Mouse (Mus musculus) embryonic facial prominence, embryonic 11.5 days (tissue): ENCODE measurements around the gene Mtap. TPM values are rescaled to one million over a fixed set of nuclear protein-coding genes. Genes with fewer than 3 reads are reported as not detected.

Experiments
- ATAC-seq: fragments of 200-750 bp; cut with Nextera tagmentation; replicated peaks from 2 replicates; pipeline ENCODE4 v1.8.0; 2017; ENCODE audit warnings: low read depth; ENCODE audit not compliant: insufficient number of reproducible peaks, low FRiP score, low TSS enrichment
- DNase-seq: peaks from one replicate; pipeline ENCODE4 v3.0.0-alpha.2; 2015; ENCODE audit warnings: low spot score
- H3K27ac ChIP-seq: fragments of 300-500 bp; sonication (generic); replicated peaks from 2 replicates; pipeline ENCODE4 v1.5.1; 2014; ENCODE audit warnings: mild to moderate bottlenecking, low read depth, low read length, control low read depth
- H3K27me3 ChIP-seq: fragments of 300-500 bp; sonication (generic); 2 replicates; pipeline ENCODE4 v1.6.1; 2014; ENCODE audit warnings: mild to moderate bottlenecking, low read length, moderate library complexity, mixed read lengths; ENCODE audit not compliant: control insufficient read depth, insufficient read depth
- H3K36me3 ChIP-seq: fragments of 300-500 bp; sonication (generic); replicated peaks from 2 replicates; pipeline ENCODE4 v1.6.1; 2014; ENCODE audit warnings: low read depth, mild to moderate bottlenecking, low read length, moderate library complexity, mixed read lengths; ENCODE audit not compliant: control insufficient read depth, insufficient read depth
- H3K4me1 ChIP-seq: fragments of 300-500 bp; sonication (generic); 2 replicates; pipeline ENCODE4 v1.6.1; 2014; ENCODE audit warnings: low read length, mixed read lengths; ENCODE audit not compliant: control insufficient read depth, insufficient read depth
- H3K4me2 ChIP-seq: fragments of 300-500 bp; sonication (generic); 2 replicates; pipeline ENCODE4 v1.6.1; 2014; ENCODE audit warnings: low read depth, mild to moderate bottlenecking, control low read depth, low read length, moderate library complexity
- H3K4me3 ChIP-seq: fragments of 300-500 bp; sonication (generic); 2 replicates; pipeline ENCODE4 v1.5.1; 2014; ENCODE audit warnings: low read depth, low read length, control low read depth
- H3K9ac ChIP-seq: fragments of 300-500 bp; sonication (generic); replicated peaks from 2 replicates; pipeline ENCODE4 v1.6.1; 2014; ENCODE audit warnings: mild to moderate bottlenecking, control low read depth, low read length
- H3K9me3 ChIP-seq: fragments of 300-500 bp; sonication (generic); replicated peaks from 2 replicates; pipeline ENCODE4 v1.6.1; 2016; ENCODE audit warnings: mild to moderate bottlenecking, low read length, inconsistent platforms, mixed read lengths; ENCODE audit not compliant: control insufficient read depth
- WGBS: fragments of 180-500 bp; shearing (Covaris S2); extraction: QIAGEN DNeasy Blood & Tissue Kit; methylation state at CpG from one replicate; pipeline ENCODE4 v1.1.7; 2014; 5-methylcytosine and 5-hydroxymethylcytosine counted together
- polyA plus RNA-seq: library from polyadenylated mRNA; unstranded; fragments of >200 nt; fragmentation: Nextera tagmentation; extraction: Ambion mirVana; gene quantifications from 2 replicates; pipeline ENCODE4 v1.2.1, GENCODE M21; 2014

The Mtap gene
- polyA plus RNA-seq, 1 experiment from 2014 or later: 143 TPM

DNA sequence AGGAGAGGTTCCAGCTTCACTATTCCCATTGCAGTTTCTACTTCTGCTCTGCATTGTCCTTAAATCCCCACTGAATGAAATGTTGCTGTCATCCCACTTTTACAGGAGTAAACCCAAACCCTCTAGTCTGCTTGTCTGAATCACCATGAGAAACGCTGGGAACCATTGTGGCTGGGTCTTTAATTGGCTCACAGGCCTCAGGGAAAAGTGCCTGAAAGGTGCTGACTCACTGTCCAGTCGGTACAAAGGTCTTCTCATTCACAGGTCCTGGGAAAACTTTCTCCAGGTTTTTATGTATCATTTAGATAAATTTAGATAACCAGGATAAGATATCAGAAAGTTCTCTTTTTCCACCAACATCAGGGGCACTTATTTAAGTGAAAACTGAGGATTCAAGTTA lies 31.4 kb upstream of the Mtap start:
- H3K4me1 ChIP-seq: no peaks in the 10 kb centered on the region
- H3K27me3 ChIP-seq: no peaks in the 10 kb centered on the region
- no peak overlapping the region for H3K9ac ChIP-seq
- H3K4me2 ChIP-seq: no peak overlapping the region
- DNase-seq (no peak), ATAC-seq (no peak)
- 43% methylated on average over 2 of the region's 2 CpGs for WGBS
- no peak overlapping the region for H3K27ac ChIP-seq
- no peak overlapping the region for H3K4me3 ChIP-seq
- no peaks in the 10 kb centered on the region for H3K36me3 ChIP-seq
- H3K9me3 ChIP-seq: no peaks in the 10 kb centered on the region

GRCm38 (mm10) chr4:89106505-89106904 lies 30.4 kb upstream of the Mtap start:
- H3K27me3 ChIP-seq: no peaks in the 10 kb centered on the region
- H3K9me3 ChIP-seq: no peaks in the 10 kb centered on the region
- ATAC-seq (no peak), DNase-seq (no peak)
- H3K36me3 ChIP-seq: no peaks in the 10 kb centered on the region
- no peak overlapping the region for H3K4me3 ChIP-seq
- no peak overlapping the region for H3K27ac ChIP-seq
- H3K4me2 ChIP-seq: no peak overlapping the region
- no peaks in the 10 kb centered on the region for H3K4me1 ChIP-seq
- H3K9ac ChIP-seq: no peak overlapping the region
- WGBS: 65% methylated on average over 2 of the region's 2 CpGs

GRCm38 (mm10) chr4:89112168-89112710 lies 24.7 kb upstream of the Mtap start:
- Histone ChIP-seq H3K4me2 (no peak overlapping the region), H3K4me3 (no peak overlapping the region), H3K4me1 (no peaks in the 10 kb centered on the region), H3K36me3 (no peaks in the 10 kb centered on the region), H3K27ac (no peak overlapping the region), H3K9me3 (no peaks in the 10 kb centered on the region), H3K9ac (no peak overlapping the region), H3K27me3 (no peaks in the 10 kb centered on the region)
- 90% methylated on average over 11 of the region's 11 CpGs for WGBS
- ATAC-seq: no peak
- DNase-seq: no peak

GRCm38 (mm10) chr4:89112782-89113181 lies 24.1 kb upstream of the Mtap start:
- Histone ChIP-seq H3K27ac (no peak overlapping the region), H3K9ac (no peak overlapping the region), H3K4me3 (no peak overlapping the region), H3K27me3 (no peaks in the 10 kb centered on the region), H3K4me1 (no peaks in the 10 kb centered on the region), H3K4me2 (no peak overlapping the region), H3K9me3 (no peaks in the 10 kb centered on the region), H3K36me3 (no peaks in the 10 kb centered on the region)
- DNase-seq: no peak
- 59% methylated on average over 4 of the region's 4 CpGs for WGBS
- ATAC-seq: no peak

DNA sequence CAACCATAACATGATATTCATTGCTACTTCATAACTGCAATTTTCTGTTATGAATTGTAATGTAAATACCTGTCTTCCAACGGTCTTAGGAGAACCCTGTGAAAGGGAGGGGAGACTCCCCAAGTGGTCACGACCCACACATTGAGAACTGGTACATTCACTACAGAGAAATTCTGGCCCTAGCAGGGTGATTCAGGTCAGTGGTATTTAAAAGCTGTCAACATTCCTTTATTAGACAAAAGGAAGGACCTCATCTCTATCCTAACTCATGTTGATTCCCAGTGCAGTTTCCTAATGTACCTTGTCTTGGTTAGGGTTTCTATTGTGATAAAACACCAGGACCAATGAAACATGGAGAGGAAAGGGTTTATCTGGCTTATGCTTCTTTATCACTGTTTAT lies 20.9 kb upstream of the Mtap start:
- Histone ChIP-seq H3K27ac (no peak overlapping the region), H3K4me3 (no peak overlapping the region), H3K9ac (no peak overlapping the region), H3K27me3 (no peaks in the 10 kb centered on the region), H3K4me2 (no peak overlapping the region), H3K36me3 (no peaks in the 10 kb centered on the region), H3K9me3 (no peaks in the 10 kb centered on the region), H3K4me1 (no peaks in the 10 kb centered on the region)
- ATAC-seq: no peak
- no peak for DNase-seq
- WGBS: 79% methylated on average over 2 of the region's 2 CpGs

- Histone ChIP-seq H3K36me3 (no peaks in the 10 kb centered on the region), H3K9me3 (no peaks in the 10 kb centered on the region), H3K9ac (no peak overlapping the region), H3K27ac (no peak overlapping the region), H3K4me2 (no peak overlapping the region), H3K27me3 (no peaks in the 10 kb centered on the region), H3K4me3 (no peak overlapping the region), H3K4me1 (no peaks in the 10 kb centered on the region)
- DNase-seq (no peak), ATAC-seq (no peak)
Observed at GRCm38 (mm10) chr4:89119900-89120299, 17.0 kb upstream of the Mtap start.

GRCm38 (mm10) chr4:89120353-89120752 lies 16.6 kb upstream of the Mtap start:
- Histone ChIP-seq H3K9ac (no peak overlapping the region), H3K27ac (no peak overlapping the region), H3K4me3 (no peak overlapping the region), H3K4me2 (no peak overlapping the region), H3K9me3 (no peaks in the 10 kb centered on the region), H3K4me1 (no peaks in the 10 kb centered on the region), H3K27me3 (no peaks in the 10 kb centered on the region), H3K36me3 (no peaks in the 10 kb centered on the region)
- no peak for DNase-seq
- 86% methylated on average over 5 of the region's 5 CpGs for WGBS
- no peak for ATAC-seq

DNA sequence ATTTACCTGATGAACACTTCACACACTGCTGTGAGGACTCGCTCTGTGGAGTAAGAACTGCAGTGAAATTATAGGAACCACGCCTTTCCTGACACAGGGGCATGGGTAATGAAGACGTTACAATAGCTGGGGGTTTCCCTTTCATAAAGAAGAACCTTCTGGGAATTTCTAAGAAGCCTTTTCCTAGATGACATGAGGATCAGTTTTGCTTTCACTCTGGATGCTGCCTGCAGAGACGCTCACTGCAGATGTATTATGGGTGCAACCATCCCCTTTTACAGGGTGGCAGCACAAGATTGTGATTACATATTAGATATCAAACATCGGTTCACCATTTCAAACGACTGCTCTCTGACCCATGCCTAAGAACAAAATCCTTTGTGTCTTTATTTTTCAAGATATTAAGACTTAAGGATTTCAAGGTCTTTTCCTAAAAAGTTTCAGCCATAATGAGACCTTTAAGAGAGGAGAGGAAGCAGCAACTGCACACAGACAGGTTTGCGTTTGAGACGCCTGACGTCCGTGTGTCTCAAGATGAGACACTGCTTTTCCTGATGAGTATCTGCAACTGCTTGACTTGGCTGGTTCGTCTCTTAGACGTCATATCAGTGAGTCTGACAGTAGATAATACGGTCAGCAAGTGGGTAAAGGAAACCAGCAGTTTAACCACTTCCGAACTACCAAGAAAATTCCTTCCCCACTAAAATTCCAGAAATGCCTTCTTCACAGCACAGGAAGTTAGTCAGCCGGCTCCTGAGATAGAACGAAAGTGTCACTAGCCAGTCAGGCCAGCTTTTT lies 13.3 kb upstream of the Mtap start:
- H3K4me3 ChIP-seq: no peak overlapping the region
- WGBS: 54% methylated on average over 16 of the region's 16 CpGs
- ATAC-seq (no peak), DNase-seq (peak; percentile 15)
- H3K4me1 ChIP-seq: no peaks in the 10 kb centered on the region
- H3K4me2 ChIP-seq: no peak overlapping the region
- no peaks in the 10 kb centered on the region for H3K9me3 ChIP-seq
- no peak overlapping the region for H3K9ac ChIP-seq
- H3K27me3 ChIP-seq: no peaks in the 10 kb centered on the region
- no peak overlapping the region for H3K27ac ChIP-seq
- no peaks in the 10 kb centered on the region for H3K36me3 ChIP-seq
